Mouse (Mus musculus): Measurements from ENCODE around the gene Cyld. TPM values are rescaled to one million over a fixed set of nuclear protein-coding genes. Genes with fewer than 3 reads are reported as not detected.

Cyld gene
- polyA plus RNA-seq, 1 experiment from 2014 or later, result 13.6 TPM

DNA sequence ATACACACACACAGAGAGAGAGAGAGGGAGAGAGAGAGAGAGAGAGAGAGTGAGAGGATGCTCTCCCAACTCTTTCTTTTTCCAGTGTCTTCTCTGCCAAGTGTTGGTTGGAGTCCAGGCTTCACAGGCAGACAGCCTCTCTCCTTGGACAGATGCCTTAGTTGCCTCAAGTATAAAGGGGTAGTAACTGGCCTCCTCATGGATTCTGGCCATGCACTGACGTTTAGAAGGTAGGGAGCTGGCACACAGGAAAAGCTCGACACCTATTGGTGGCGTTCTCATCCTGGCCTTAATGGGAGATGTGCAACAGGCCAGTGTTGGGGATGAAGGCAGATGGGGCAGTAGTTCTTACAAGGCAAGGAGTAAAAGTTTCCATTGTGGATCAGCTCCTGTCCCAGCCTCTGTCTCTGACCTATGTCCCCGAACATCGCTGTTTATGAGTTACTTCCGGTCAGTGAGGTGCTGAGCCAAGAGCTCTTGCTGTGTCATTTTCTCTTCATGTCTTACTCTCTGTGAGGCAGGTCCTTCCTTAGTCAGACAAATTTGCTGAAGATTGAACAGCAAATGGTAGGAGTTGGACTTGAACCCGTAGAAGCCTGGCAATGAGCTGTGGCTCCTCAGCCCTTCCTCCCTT, 13.1 kb upstream of the Cyld start:
- no peak overlapping the region for H3K27ac ChIP-seq (ENCODE audit: low read depth, low read length)
- H3K27me3 ChIP-seq (replicated peaks; ENCODE audit: control insufficient read depth, insufficient read depth, low read length), result no peaks in the 10 kb centered on the region; the same call in 1 of the 2 replicates
- no peak for ATAC-seq
- H3K4me2 ChIP-seq (ENCODE audit: low read length), result no peak overlapping the region
- H3K36me3 ChIP-seq (ENCODE audit: control insufficient read depth, insufficient read depth, low read length), result no peaks in the 10 kb centered on the region
- H3K9me3 ChIP-seq (ENCODE audit: control insufficient read depth, low read length), result no peaks in the 10 kb centered on the region
- no peak overlapping the region for H3K4me3 ChIP-seq (ENCODE audit: low read length)
- WGBS, result 84% methylated on average over 7 of the region's 7 CpGs
- no peak overlapping the region for H3K9ac ChIP-seq (ENCODE audit: low read depth, low read length)
- H3K4me1 ChIP-seq (ENCODE audit: control insufficient read depth, insufficient read depth, low read depth, low read length), result no peaks in the 10 kb centered on the region

DNA sequence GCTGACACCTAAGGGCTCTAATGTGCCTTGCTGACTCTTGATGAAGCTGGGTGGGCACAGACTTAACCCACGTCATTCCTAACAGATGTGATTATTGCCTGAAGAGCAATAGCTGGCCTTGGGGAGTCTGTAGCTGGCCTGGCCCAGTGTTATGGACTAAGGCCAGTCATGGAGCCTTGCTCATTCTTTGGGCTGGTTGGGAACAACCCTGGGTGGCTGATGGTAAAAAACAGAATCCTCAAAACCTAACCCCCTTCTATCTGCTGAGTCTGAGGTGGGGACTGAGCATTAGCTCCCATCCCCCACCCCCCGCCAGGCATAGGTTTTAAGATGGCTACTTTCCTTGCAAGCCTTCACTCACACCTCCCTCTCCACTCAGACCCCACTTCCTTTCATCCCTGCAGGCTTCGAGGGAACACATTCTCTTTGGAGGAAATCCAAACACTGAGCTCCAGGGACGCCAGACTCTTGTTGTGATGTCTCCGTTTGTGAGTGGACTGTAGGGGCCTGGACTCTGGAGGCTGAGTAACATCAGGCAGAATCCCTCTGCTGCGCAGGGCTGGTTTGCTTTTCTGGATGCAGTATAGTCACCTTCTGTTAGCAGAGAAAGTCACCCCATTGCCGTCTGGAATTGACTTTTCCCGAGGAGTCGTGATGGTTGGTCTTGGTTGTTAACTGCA, 10.5 kb upstream of the Cyld start:
- Histone ChIP-seq H3K36me3 (ENCODE audit: control insufficient read depth, insufficient read depth, low read length) (no peaks in the 10 kb centered on the region), H3K27ac (ENCODE audit: low read depth, low read length) (no peak overlapping the region), H3K9me3 (ENCODE audit: control insufficient read depth, low read length) (no peaks in the 10 kb centered on the region), H3K4me3 (ENCODE audit: low read length) (no peak overlapping the region), H3K27me3 (replicated peaks; ENCODE audit: control insufficient read depth, insufficient read depth, low read length) (no peaks in the 10 kb centered on the region; the same call in 1 of the 2 replicates), H3K4me2 (ENCODE audit: low read length) (no peak overlapping the region), H3K4me1 (ENCODE audit: control insufficient read depth, insufficient read depth, low read depth, low read length) (no peaks in the 10 kb centered on the region), H3K9ac (ENCODE audit: low read depth, low read length) (no peak overlapping the region)
- no peak for ATAC-seq
- 69% methylated on average over 9 of the region's 9 CpGs for WGBS

DNA sequence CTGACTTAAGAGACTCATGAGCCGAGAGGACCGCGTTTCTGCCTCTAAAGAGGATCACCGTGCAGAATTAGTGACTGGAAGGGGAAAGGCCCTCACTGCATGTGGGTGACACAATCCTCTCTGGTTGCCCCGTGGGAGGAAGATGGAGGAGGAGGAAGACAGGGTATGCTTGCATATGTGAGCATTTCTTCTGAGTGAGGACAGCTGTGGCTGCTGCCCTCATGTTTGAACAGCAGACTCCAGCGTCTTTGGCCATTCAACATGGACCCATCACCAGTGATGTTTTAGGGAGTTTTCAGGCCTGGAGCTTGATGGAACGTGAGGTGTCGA, 10.0 kb upstream of the Cyld start:
- Histone ChIP-seq H3K36me3 (ENCODE audit: control insufficient read depth, insufficient read depth, low read length) (no peaks in the 10 kb centered on the region), H3K4me1 (ENCODE audit: control insufficient read depth, insufficient read depth, low read depth, low read length) (no peaks in the 10 kb centered on the region), H3K27me3 (replicated peaks; ENCODE audit: control insufficient read depth, insufficient read depth, low read length) (no peaks in the 10 kb centered on the region; the same call in 1 of the 2 replicates), H3K4me2 (ENCODE audit: low read length) (no peak overlapping the region), H3K27ac (ENCODE audit: low read depth, low read length) (no peak overlapping the region), H3K9ac (ENCODE audit: low read depth, low read length) (no peak overlapping the region), H3K9me3 (ENCODE audit: control insufficient read depth, low read length) (no peaks in the 10 kb centered on the region), H3K4me3 (ENCODE audit: low read length) (no peak overlapping the region)
- WGBS, result 86% methylated on average over 8 of the region's 8 CpGs
- ATAC-seq, result no peak

DNA sequence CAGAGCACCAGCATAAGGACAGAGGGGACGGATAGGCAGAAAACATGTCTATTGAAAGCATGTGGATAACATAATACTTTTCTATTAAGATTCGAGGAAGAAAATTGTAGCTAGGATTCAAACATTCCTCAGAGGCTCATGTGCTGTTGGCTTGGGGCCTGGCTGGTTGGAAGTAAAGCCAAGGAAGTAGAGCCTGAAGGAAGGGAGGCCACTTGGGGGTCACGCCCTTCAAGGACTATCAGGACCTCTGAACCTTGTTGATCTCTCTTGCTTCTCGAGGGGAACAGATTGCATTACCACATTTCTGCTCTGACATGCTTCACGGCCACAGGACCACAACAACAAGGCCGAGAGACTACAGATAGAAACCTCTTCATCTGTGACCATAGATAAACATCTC, 7.7 kb upstream of the Cyld start:
- H3K27ac ChIP-seq (ENCODE audit: low read depth, low read length), result no peak overlapping the region
- no peak for ATAC-seq
- H3K27me3 ChIP-seq (replicated peaks; ENCODE audit: control insufficient read depth, insufficient read depth, low read length), result no peaks in the 10 kb centered on the region; the same call in 1 of the 2 replicates
- H3K4me3 ChIP-seq (ENCODE audit: low read length), result no peak overlapping the region
- H3K36me3 ChIP-seq (ENCODE audit: control insufficient read depth, insufficient read depth, low read length), result no peaks in the 10 kb centered on the region
- no peak overlapping the region for H3K4me2 ChIP-seq (ENCODE audit: low read length)
- no peaks in the 10 kb centered on the region for H3K9me3 ChIP-seq (ENCODE audit: control insufficient read depth, low read length)
- WGBS, result 82% methylated on average over 6 of the region's 6 CpGs
- H3K4me1 ChIP-seq (ENCODE audit: control insufficient read depth, insufficient read depth, low read depth, low read length), result no peaks in the 10 kb centered on the region
- H3K9ac ChIP-seq (ENCODE audit: low read depth, low read length), result no peak overlapping the region

DNA sequence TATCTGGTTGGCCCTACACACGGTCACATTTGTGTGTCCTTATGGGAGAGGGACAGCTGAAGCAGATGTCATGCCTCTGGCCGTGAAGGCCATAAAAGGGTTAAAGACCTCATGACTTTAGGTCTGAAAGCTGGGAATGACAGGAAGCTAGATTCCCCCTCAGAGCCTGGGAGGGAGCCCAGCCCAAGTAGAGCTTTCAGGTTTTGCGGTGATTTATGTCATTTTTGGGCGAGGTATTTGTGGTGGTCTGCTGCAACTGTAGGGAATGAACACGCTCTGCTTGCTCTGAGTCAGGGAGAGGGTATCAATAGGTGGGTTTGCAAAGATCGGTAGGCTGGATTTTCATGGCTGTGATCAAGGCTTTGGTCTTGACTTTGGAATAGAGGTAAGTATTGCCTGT, 6.9 kb upstream of the Cyld start:
- no peaks in the 10 kb centered on the region for H3K36me3 ChIP-seq (ENCODE audit: control insufficient read depth, insufficient read depth, low read length)
- no peaks in the 10 kb centered on the region for H3K4me1 ChIP-seq (ENCODE audit: control insufficient read depth, insufficient read depth, low read depth, low read length)
- H3K4me3 ChIP-seq (ENCODE audit: low read length), result no peak overlapping the region
- H3K9ac ChIP-seq (ENCODE audit: low read depth, low read length), result no peak overlapping the region
- H3K27ac ChIP-seq (ENCODE audit: low read depth, low read length), result no peak overlapping the region
- H3K4me2 ChIP-seq (ENCODE audit: low read length), result no peak overlapping the region
- no peaks in the 10 kb centered on the region; the same call in 1 of the 2 replicates for H3K27me3 ChIP-seq (replicated peaks; ENCODE audit: control insufficient read depth, insufficient read depth, low read length)
- no peaks in the 10 kb centered on the region for H3K9me3 ChIP-seq (ENCODE audit: control insufficient read depth, low read length)
- 93% methylated on average over 6 of the region's 6 CpGs for WGBS
- no peak for ATAC-seq

DNA sequence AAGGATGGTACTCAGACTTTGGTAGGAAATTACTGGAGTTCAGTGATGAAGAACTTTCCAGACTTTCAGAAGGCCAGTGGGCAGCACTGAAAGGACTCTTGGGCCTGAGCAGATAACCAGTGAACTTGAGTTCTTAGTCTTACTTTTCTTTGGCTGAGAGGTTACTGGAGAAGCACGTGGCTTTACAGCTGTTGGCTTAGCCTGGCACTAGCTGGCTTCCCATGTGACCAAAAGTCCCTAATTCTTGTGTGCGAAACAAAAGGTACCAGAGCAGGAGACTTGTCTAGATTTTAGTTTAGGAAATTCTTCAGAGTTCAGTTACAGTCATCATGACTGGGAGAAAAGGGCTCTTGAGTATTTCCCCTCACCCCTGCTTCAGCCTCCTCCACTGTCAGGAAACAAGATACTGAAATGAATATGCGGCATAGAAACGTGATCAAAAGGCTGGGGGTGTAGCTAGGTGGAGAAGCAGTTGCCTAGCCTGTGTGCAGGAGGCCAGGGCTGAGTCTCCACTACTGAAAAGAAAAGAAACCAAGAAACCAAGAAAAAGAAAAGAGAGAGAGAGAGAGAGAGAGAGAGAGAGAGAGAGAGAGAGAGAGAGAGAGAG, 5.4 kb upstream of the Cyld start:
- Histone ChIP-seq H3K27ac (ENCODE audit: low read depth, low read length) (no peak overlapping the region), H3K4me2 (ENCODE audit: low read length) (no peak overlapping the region), H3K9ac (ENCODE audit: low read depth, low read length) (no peak overlapping the region), H3K4me1 (ENCODE audit: control insufficient read depth, insufficient read depth, low read depth, low read length) (no peaks in the 10 kb centered on the region), H3K36me3 (ENCODE audit: control insufficient read depth, insufficient read depth, low read length) (no peaks in the 10 kb centered on the region), H3K9me3 (ENCODE audit: control insufficient read depth, low read length) (no peaks in the 10 kb centered on the region), H3K27me3 (replicated peaks; ENCODE audit: control insufficient read depth, insufficient read depth, low read length) (no peaks in the 10 kb centered on the region; the same call in 1 of the 2 replicates), H3K4me3 (ENCODE audit: low read length) (no peak overlapping the region)
- WGBS, result 50% methylated on average over 4 of the region's 4 CpGs
- no peak for ATAC-seq

DNA sequence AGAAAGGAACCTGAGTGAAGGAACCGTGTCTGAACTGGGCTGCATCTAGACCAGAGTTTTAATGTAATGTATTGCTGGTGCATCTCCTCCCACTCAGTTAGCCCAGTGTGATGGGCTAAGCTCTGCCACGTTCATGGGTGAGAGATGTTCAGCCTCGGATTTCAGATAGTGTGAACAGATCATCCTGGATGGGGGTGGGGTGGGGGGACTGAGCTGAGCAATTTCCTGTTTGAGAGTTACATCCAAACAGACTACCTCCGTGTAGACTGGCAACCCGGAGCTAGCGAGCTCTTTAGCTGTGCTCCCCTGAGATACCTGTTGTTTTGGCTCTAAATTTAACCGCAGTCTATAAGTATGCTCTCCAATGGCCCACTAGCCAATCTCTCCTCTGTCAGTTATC, 4.9 kb upstream of the Cyld start:
- H3K4me3 ChIP-seq (ENCODE audit: low read length), result no peak overlapping the region
- ATAC-seq, result no peak
- H3K9ac ChIP-seq (ENCODE audit: low read depth, low read length), result no peak overlapping the region
- H3K27me3 ChIP-seq (replicated peaks; ENCODE audit: control insufficient read depth, insufficient read depth, low read length), result no peaks in the 10 kb centered on the region; the same call in 1 of the 2 replicates
- no peak overlapping the region for H3K27ac ChIP-seq (ENCODE audit: low read depth, low read length)
- no peaks in the 10 kb centered on the region for H3K9me3 ChIP-seq (ENCODE audit: control insufficient read depth, low read length)
- 53% methylated on average over 7 of the region's 7 CpGs for WGBS
- no peaks in the 10 kb centered on the region for H3K4me1 ChIP-seq (ENCODE audit: control insufficient read depth, insufficient read depth, low read depth, low read length)
- H3K4me2 ChIP-seq (ENCODE audit: low read length), result no peak overlapping the region
- no peaks in the 10 kb centered on the region for H3K36me3 ChIP-seq (ENCODE audit: control insufficient read depth, insufficient read depth, low read length)

DNA sequence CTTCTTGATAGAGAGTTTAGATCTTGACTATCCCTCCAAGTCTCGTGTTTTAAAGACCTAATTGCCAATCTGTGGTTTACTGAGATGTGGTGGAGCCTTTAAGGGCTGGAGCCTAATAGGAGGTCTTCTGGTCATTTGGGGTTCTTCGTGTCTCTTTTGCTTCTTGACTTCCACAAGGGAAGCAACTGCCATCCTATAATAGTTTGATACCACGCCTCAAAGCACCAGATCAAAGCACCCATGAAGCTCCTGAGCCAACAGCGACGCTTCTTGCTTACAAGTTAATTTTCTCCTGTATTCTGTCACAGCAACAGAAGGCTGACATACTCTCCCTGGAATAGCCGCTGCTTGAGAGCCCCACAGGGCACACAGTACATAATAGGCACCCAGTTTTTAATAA, 4.0 kb upstream of the Cyld start:
- Histone ChIP-seq H3K4me3 (ENCODE audit: low read length) (no peak overlapping the region), H3K36me3 (ENCODE audit: control insufficient read depth, insufficient read depth, low read length) (no peaks in the 10 kb centered on the region), H3K9ac (ENCODE audit: low read depth, low read length) (no peak overlapping the region), H3K4me2 (ENCODE audit: low read length) (no peak overlapping the region), H3K27me3 (replicated peaks; ENCODE audit: control insufficient read depth, insufficient read depth, low read length) (no peaks in the 10 kb centered on the region; the same call in 1 of the 2 replicates), H3K9me3 (ENCODE audit: control insufficient read depth, low read length) (no peaks in the 10 kb centered on the region), H3K4me1 (ENCODE audit: control insufficient read depth, insufficient read depth, low read depth, low read length) (peaks cover 3% of the 10 kb centered on the region; the same call in 1 of the 2 replicates), H3K27ac (ENCODE audit: low read depth, low read length) (no peak overlapping the region)
- 74% methylated on average over 6 of the region's 6 CpGs for WGBS
- ATAC-seq, result no peak

DNA sequence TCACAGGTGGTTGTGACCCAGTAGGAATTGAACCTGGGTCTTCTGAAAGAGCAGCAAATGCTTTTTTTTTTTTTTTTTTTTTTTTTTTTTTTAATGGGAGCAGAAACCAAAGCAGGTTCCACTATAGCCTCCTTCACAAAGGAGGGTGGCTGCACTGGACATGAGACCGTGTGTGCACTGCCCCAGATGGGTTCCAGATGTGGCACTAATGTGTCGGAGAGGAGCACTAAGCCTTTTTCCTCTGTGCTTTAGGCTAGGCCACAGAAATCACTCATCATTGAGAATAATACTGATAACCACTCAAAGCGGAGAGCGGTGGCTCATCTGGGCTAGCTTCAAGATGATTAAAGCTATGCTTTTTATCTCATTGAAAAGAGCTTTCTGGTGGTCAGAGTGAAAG, 3.5 kb upstream of the Cyld start:
- no peak for ATAC-seq
- H3K4me3 ChIP-seq (ENCODE audit: low read length), result no peak overlapping the region
- H3K4me1 ChIP-seq (ENCODE audit: control insufficient read depth, insufficient read depth, low read depth, low read length), result peaks cover 5% of the 10 kb centered on the region; the same call in 1 of the 2 replicates
- WGBS, result 82% methylated on average over 4 of the region's 4 CpGs
- H3K4me2 ChIP-seq (ENCODE audit: low read length), result no peak overlapping the region
- H3K27ac ChIP-seq (ENCODE audit: low read depth, low read length), result no peak overlapping the region
- no peaks in the 10 kb centered on the region for H3K36me3 ChIP-seq (ENCODE audit: control insufficient read depth, insufficient read depth, low read length)
- no peaks in the 10 kb centered on the region; the same call in 1 of the 2 replicates for H3K27me3 ChIP-seq (replicated peaks; ENCODE audit: control insufficient read depth, insufficient read depth, low read length)
- H3K9me3 ChIP-seq (ENCODE audit: control insufficient read depth, low read length), result no peaks in the 10 kb centered on the region
- no peak overlapping the region for H3K9ac ChIP-seq (ENCODE audit: low read depth, low read length)
